Mouse (Mus musculus): ENCODE data around the gene Pld2. TPM values are rescaled to one million over a fixed set of nuclear protein-coding genes. Genes with fewer than 3 reads are reported as not detected.

Pld2 gene
- 10 to 100 TPM; 15.9 to 17.1 TPM for total RNA-seq (2021)
- long read RNA-seq, experiment 1, partial matches to known transcripts: 3 of 26 reads
- long read RNA-seq, experiment 1, other reads (novel, unspliced or antisense): 20 of 26 reads
- long read RNA-seq, experiment 2, partial matches to known transcripts: 4 of 36 reads
- long read RNA-seq, experiment 2, other reads (novel, unspliced or antisense): 29 of 36 reads

- intact Hi-C loops (cut with DNase I; ENCODE audit: low total_unique reads): no loop called here
- DNase-seq: peak; percentile 90
Measured at GRCm38 (mm10) chr11:70539877-70540587, at the start of gene Pld2. TSS of gene Pld2 (plus strand) at chr11:70540064.

- no peak for DNase-seq
- intact Hi-C loops (cut with DNase I; ENCODE audit: low total_unique reads): loop anchor here (5.0 kb wide), 1 partner anchor 38 kb away; no protein-coding TSS in a partner anchor
Measured at GRCm38 (mm10) chr11:70499566-70500475, 40.0 kb upstream of the Pld2 start.

DNA sequence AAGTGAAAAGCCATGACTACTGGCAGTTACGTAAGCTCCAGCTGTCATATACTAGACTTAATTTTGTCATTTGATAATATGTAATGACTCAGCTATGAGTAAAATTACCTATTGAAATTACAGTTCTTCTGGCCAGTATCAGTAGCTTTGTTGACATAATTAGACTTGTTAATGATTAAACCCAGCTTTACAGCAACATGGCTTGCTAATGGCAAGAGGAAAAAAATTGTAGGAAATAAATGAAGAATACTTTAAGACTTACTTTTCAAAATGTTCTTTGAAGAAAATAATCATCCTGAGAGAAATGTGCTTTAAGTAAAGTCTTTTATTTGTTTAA lies 39.4 kb upstream of the Pld2 start:
- intact Hi-C loops (cut with DNase I; ENCODE audit: low total_unique reads): loop anchor here (5.0 kb wide), 1 partner anchor 38 kb away; no protein-coding TSS in a partner anchor
- no peak for DNase-seq

GRCm38 (mm10) chr11:70502018-70502417 lies 37.8 kb upstream of the Pld2 start:
- intact Hi-C loops (cut with DNase I; ENCODE audit: low total_unique reads): loop anchor here (5.0 kb wide), 1 partner anchor 40 kb away; no protein-coding TSS in a partner anchor
- no peak for DNase-seq

GRCm38 (mm10) chr11:70504970-70505369 lies 34.9 kb upstream of the Pld2 start, which contains the start of gene Tm4sf5:
TSS of gene Tm4sf5 (plus strand) at chr11:70505244.
- DNase-seq: no peak
- intact Hi-C loops (cut with DNase I; ENCODE audit: low total_unique reads): loop anchor here (5.0 kb wide), 2 partner anchors 43 to 68 kb away; no protein-coding TSS in a partner anchor

DNA sequence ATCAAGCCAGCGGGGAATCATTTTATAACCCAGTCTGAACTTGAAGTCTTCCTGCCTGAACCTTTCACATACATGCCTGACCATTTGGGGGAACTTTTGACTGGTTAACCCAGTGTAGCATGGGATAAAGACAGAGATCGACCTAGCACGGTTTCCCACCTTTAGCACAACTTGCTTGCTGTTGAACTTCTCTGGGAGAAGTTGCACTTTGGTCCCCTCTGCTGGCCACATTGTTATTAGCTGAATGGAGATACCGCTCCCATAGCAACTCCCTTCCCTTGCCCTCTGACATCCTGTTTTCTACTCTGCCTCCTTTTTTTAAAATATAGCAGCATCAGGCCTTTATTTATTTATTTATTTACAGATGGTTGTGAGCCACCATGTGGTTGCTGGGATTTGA lies 33.5 kb upstream of the Pld2 start:
- peak; percentile 63 for DNase-seq
- intact Hi-C loops (cut with DNase I; ENCODE audit: low total_unique reads): loop anchor here (5.0 kb wide), 1 partner anchor 69 kb away; no protein-coding TSS in a partner anchor

- no peak for DNase-seq
- intact Hi-C loops (cut with DNase I; ENCODE audit: low total_unique reads): loop anchor here (5.0 kb wide), 1 partner anchor 70 kb away; no protein-coding TSS in a partner anchor
Measured at GRCm38 (mm10) chr11:70506962-70507515, 32.8 kb upstream of the Pld2 start.

GRCm38 (mm10) chr11:70509753-70510564 lies 29.9 kb upstream of the Pld2 start:
- DNase-seq: peak; percentile 28
- intact Hi-C loops (cut with DNase I; ENCODE audit: low total_unique reads): loop anchor here (5.0 kb wide), 1 partner anchor 73 kb away; no protein-coding TSS in a partner anchor

DNA sequence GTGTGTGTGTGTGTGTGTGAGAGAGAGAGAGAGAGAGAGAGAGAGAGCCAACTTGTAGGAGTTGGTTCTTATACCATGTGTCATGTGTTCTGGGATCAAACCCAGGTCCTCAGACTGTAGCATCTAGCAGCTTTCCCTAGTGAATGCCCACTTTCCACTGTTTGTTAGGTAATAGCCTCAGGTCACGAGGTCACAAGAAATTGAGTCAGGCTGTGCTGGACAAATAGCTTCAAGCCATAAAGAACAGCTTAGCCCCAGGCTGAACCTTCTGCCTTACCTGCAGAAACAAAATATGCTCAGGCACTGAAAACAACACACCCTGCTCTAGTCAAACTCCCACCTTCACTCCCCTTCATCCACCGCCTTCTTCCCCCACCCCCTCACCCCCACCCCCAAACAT lies 28.6 kb upstream of the Pld2 start:
- intact Hi-C loops (cut with DNase I; ENCODE audit: low total_unique reads): no loop called here
- DNase-seq: no peak

DNA sequence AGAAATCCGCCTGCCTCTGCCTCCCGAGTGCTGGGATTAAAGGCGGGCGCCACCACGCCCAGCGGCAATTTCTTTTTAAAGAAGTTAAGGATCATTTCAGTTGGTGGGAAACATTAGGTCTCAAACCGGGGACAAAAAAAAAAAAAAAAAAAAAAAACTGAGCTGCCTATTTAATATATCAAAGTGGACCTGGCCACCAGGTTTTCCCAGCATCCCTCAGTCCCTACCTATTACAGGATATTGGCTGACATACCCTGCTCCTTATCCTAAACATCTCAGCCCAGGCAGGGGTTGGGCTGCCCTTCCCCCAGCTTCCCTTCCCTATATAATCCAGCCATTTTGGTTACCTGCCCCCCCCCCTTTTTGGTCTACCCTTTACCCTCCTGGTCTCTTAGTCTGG lies 28.0 kb upstream of the Pld2 start:
- no peak for DNase-seq
- intact Hi-C loops (cut with DNase I; ENCODE audit: low total_unique reads): no loop called here

- DNase-seq: no peak
Measured at GRCm38 (mm10) chr11:70512709-70513342, 27.0 kb upstream of the Pld2 start.

DNA sequence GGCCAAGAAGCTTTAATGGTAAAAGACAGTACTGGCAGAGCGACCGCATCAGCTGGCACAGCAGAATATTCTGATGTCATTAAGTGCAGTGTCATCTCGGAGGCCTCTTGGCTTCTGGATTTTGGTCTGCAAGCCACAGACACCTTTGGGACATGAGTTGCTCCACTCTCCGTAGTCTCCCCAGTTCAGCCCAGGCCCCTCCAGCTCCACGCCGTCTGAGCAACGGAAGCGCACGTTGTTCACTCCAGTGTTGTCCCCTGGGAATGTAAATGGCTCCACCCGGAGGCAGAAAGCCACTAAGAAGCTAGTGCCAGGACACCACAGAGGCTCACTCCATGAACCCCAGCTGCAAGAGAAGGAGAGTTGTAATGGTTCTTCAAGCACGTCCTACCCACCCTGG lies 26.3 kb upstream of the Pld2 start:
- intact Hi-C loops (cut with DNase I; ENCODE audit: low total_unique reads): no loop called here
- peak; percentile 56 for DNase-seq

More at GRCm38 (mm10) chr11:70512709-70513342, 27.0 kb upstream of the Pld2 start:
- intact Hi-C loops (cut with DNase I; ENCODE audit: low total_unique reads): no loop called here

GRCm38 (mm10) chr11:70514288-70514687 lies 25.6 kb upstream of the Pld2 start, which contains the start of gene Vmo1:
TSS of gene Vmo1 (minus strand) at chr11:70514616.
- DNase-seq: no peak
- intact Hi-C loops (cut with DNase I; ENCODE audit: low total_unique reads): no loop called here

GRCm38 (mm10) chr11:70516352-70516751 lies 23.5 kb upstream of the Pld2 start:
- intact Hi-C loops (cut with DNase I; ENCODE audit: low total_unique reads): loop anchor here (5.0 kb wide), 1 partner anchor 241 kb away; no protein-coding TSS in a partner anchor
- DNase-seq: no peak

DNA sequence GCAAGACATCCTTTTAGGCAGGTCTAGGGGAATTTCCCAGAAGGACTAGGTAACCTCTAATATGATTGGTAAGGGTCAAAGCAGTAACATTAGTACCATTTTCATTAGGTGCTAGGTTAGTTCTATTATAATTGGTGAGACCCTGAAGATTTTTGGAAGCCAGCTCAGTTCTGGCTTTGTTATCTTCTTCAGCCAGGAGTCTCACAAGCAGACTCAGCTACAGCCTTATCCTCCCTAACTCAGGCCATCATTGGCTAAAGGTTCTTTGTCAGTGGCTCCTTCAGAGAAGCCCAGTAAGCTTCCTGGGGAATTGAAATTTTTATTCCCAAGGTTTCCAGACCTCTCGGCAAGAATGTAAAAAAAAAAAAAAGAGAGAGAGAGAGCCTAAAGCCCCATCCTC lies 21.4 kb upstream of the Pld2 start:
- no peak for DNase-seq
- intact Hi-C loops (cut with DNase I; ENCODE audit: low total_unique reads): loop anchor here (2.0 to 5.0 kb wide), 2 partner anchors 86 to 239 kb away; no protein-coding TSS in a partner anchor

DNA sequence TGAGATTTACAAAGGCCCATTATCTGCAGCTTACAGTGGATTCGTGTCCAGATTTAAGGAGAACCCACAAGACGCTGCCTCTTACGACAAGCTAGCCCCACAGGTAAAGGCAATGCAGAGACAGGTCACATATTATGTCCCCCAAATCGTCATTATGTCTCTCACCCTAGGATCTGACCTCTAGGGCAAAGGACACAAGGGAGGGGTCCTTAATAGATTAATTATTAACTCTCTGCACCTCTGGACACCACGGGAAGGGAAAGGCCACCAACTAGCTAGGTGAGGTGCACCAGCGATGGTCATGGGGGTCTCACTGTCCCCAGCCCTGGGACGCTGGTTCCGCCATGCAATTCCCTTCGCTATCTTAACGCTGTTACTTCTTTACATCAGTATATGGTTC lies 20.9 kb upstream of the Pld2 start, which contains the start of gene Gltpd2:
Gene Gltpd2, plus strand, starts transcription at position 274 of the 400 bp plus-strand sequence.
- intact Hi-C loops (cut with DNase I; ENCODE audit: low total_unique reads): loop anchor here (2.0 to 5.0 kb wide), 2 partner anchors 86 to 238 kb away; no protein-coding TSS in a partner anchor
- no peak for DNase-seq

DNA sequence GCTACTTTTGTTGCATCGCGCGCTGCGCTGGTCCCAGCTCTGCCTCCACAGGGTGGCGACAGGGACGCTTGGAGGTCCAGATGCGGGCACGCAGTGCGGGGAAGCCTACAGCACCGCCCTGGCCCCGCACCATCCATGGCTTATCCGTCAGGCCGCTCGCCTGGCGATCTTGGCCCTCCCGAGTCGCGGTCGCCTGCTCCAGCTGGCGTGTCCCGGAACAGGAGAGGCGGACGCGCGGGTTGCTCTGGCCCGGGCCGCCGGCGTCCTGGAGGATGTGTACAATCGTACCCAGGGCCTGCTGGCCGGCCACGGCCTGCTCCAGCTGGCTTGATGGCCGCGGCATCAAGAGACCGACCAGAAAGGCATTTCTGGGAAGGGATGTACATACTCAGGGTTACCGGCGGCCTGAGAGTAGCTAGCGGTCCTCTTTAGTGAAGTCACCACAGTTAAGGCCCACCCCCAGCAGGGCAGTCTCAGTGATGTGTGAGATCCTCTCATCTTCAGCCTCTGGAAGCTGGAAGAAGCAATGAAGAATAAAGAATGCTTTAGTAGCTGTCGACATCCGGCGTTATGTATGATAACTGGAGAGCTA lies 19.6 kb upstream of the Pld2 start:
- peak; percentile 59 for DNase-seq
- intact Hi-C loops (cut with DNase I; ENCODE audit: low total_unique reads): no loop called here
